ENCODE assay signal across 8 mouse cellular contexts in the genomic region with DNA sequence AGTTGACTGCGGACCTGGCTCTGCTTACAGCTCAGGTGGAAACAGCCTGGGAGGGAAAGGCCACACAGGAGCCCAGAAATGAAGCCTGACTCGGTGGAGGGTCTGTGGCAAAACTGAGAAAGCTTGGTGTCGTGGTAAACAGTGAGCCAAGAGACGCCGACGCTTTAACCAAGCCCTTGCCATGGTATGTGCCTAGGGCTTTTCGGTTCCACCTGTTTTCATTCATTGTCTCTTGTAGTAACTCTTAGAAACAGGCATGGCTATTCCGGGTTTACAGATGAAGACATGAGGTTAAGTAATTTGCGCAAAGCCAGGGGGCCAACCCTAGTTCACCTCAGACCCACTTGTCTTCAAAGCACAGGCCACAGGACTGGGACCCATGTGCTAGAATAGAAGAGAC. TPM values are rescaled to one million over a fixed set of nuclear protein-coding genes. Genes with fewer than 3 reads are reported as not detected.
DNase-seq lines count a peak whose midpoint lies in the region; ATAC-seq and TF ChIP-seq lines count a peak whose summit lies in the region.

No protein-coding gene starts in this region.

- H3K4me2 ChIP-seq in kidney, embryonic 16.5 days (replicated peaks; ENCODE audit: low read depth, low read length), result peak overlapping the region; percentile 87
- H3K4me2 ChIP-seq in hindbrain, postnatal 0 days (ENCODE audit: low read depth, low read length), result peak overlapping the region; percentile 98
- peak overlapping the region; percentile 73 for H3K4me2 ChIP-seq in midbrain, postnatal 0 days (ENCODE audit: low read depth, low read length, poor library complexity, severe bottlenecking)

- H3K36me3 ChIP-seq in kidney, embryonic 16.5 days (ENCODE audit: insufficient read depth, low read length), result no peaks in the 10 kb centered on the region
- no peaks in the 10 kb centered on the region for H3K36me3 ChIP-seq in embryonic facial prominence, embryonic 10.5 days (replicated peaks)
- H3K36me3 ChIP-seq in hindbrain, postnatal 0 days (ENCODE audit: insufficient read depth, low read length), result no peaks in the 10 kb centered on the region
- no peaks in the 10 kb centered on the region for H3K36me3 ChIP-seq in midbrain, postnatal 0 days (ENCODE audit: insufficient read depth, low read length)

- H3K27ac ChIP-seq in kidney, embryonic 16.5 days (ENCODE audit: low read length), result no peak overlapping the region
- peak overlapping the region; percentile 59; the same call in 1 of the 2 replicates for H3K27ac ChIP-seq in embryonic facial prominence, embryonic 10.5 days (replicated peaks)
- H3K27ac ChIP-seq in hindbrain, postnatal 0 days, result no peak overlapping the region
- no peak overlapping the region for H3K27ac ChIP-seq in midbrain, postnatal 0 days (ENCODE audit: low read depth, low read length)

- ATAC-seq in kidney, embryonic 16.5 days (ENCODE audit: low FRiP score, low TSS enrichment), result no peak
- no peak for ATAC-seq in hindbrain, postnatal 0 days
- ATAC-seq in midbrain, postnatal 0 days (ENCODE audit: low FRiP score), result no peak

- no peak for TF ChIP-seq CTCF in hindbrain, postnatal 0 days (IDR thresholded peaks at IDR 0.05; ENCODE audit: low read depth)
- TF ChIP-seq CTCF in midbrain, postnatal 0 days (IDR thresholded peaks at IDR 0.05), result no peak

- no peak for DNase-seq in kidney, adult 11 months
- DNase-seq in embryonic facial prominence, embryonic 10.5 days (ENCODE audit: low spot score), result no peak
- no peak for DNase-seq in hindbrain, postnatal 0 days (ENCODE audit: low spot score)
- DNase-seq in midbrain, postnatal 0 days (ENCODE audit: low spot score), result no peak
- no peak for DNase-seq in adrenal gland, adult 8-10 months
- DNase-seq in spleen, postnatal 36 days (ENCODE audit: low spot score in 2 of 2), result no peak
- DNase-seq in adrenal gland, adult (ENCODE audit: inconsistent age in 2 of 2, low spot score in 1 of 2), result no peak

- peak overlapping the region; percentile 77; the same call in 1 of the 2 replicates for H3K9ac ChIP-seq in kidney, embryonic 16.5 days (replicated peaks; ENCODE audit: low read length)
- peak overlapping the region; percentile 77; the same call in 1 of the 2 replicates for H3K9ac ChIP-seq in hindbrain, postnatal 0 days (replicated peaks; ENCODE audit: low read length)
- H3K9ac ChIP-seq in midbrain, postnatal 0 days (replicated peaks; ENCODE audit: low read length, poor library complexity, severe bottlenecking), result no peak overlapping the region

- peak overlapping the region; percentile 79 for H3K4me3 ChIP-seq in kidney, embryonic 16.5 days (ENCODE audit: low read length)
- H3K4me3 ChIP-seq in embryonic facial prominence, embryonic 10.5 days, result peak overlapping the region; percentile 77
- H3K4me3 ChIP-seq in hindbrain, postnatal 0 days (ENCODE audit: low read length), result peak overlapping the region; percentile 85
- peak overlapping the region; percentile 78 for H3K4me3 ChIP-seq in midbrain, postnatal 0 days (ENCODE audit: low read depth, low read length)

- peaks cover 14% of the 10 kb centered on the region for H3K4me1 ChIP-seq in kidney, embryonic 16.5 days (ENCODE audit: insufficient read depth, low read length)
- peaks cover 31% of the 10 kb centered on the region for H3K4me1 ChIP-seq in embryonic facial prominence, embryonic 10.5 days
- 0 out of 2 replicates have a peak, but pooled peaks cover 10% of the 10 kb centered on the region for H3K4me1 ChIP-seq in hindbrain, postnatal 0 days (ENCODE audit: insufficient read depth, low read length)
- peaks cover 5% of the 10 kb centered on the region; the same call in 1 of the 2 replicates for H3K4me1 ChIP-seq in midbrain, postnatal 0 days (ENCODE audit: insufficient read depth, low read length)

- H3K27me3 ChIP-seq in kidney, embryonic 16.5 days (ENCODE audit: insufficient read depth, low read length), result 0 out of 2 replicates have a peak, but pooled peaks cover 3% of the 10 kb centered on the region
- peaks cover 35% of the 10 kb centered on the region for H3K27me3 ChIP-seq in embryonic facial prominence, embryonic 10.5 days (replicated peaks; ENCODE audit: low read depth, poor library complexity, severe bottlenecking)
- no peaks in the 10 kb centered on the region for H3K27me3 ChIP-seq in hindbrain, postnatal 0 days (ENCODE audit: insufficient read depth, low read length)
- H3K27me3 ChIP-seq in midbrain, postnatal 0 days (ENCODE audit: insufficient read depth, low read length), result no peaks in the 10 kb centered on the region

- WGBS in kidney, embryonic 16.5 days, result 59% methylated on average over 9 of the region's 9 CpGs
- WGBS in embryonic facial prominence, embryonic 10.5 days, result 47% methylated on average over 9 of the region's 9 CpGs
- WGBS in hindbrain, postnatal 0 days, result 52% methylated on average over 9 of the region's 9 CpGs
- 58% methylated on average over 9 of the region's 9 CpGs for WGBS in midbrain, postnatal 0 days

- H3K9me3 ChIP-seq in kidney, embryonic 16.5 days (ENCODE audit: low read length), result no peaks in the 10 kb centered on the region
- no peaks in the 10 kb centered on the region for H3K9me3 ChIP-seq in embryonic facial prominence, embryonic 10.5 days
- H3K9me3 ChIP-seq in hindbrain, postnatal 0 days (ENCODE audit: low read length), result no peaks in the 10 kb centered on the region
- no peaks in the 10 kb centered on the region for H3K9me3 ChIP-seq in midbrain, postnatal 0 days (ENCODE audit: low read length)

RNA-seq across cellular contexts. Expression of a gene that starts 1.0 kb away (rescaled TPM):
- 62.2 and 63.5 TPM in 2 replicates for polyA plus RNA-seq in kidney, embryonic 16.5 days (2015; fragmentation: Nextera tagmentation; extraction: Ambion mirVana)
- 32.4 and 40.5 TPM in 2 replicates for polyA plus RNA-seq in embryonic facial prominence, embryonic 10.5 days (2016; fragmentation: Nextera tagmentation; extraction: Ambion mirVana)
- 25.3 and 27.5 TPM in 2 replicates for total RNA-seq in hindbrain, postnatal 0 days (2014; rRNA removed)
- 48.0 and 48.8 TPM in 2 replicates for polyA plus RNA-seq in hindbrain, postnatal 0 days (2015; fragmentation: Nextera tagmentation; extraction: Ambion mirVana)
- total RNA-seq in midbrain, postnatal 0 days (2014; rRNA removed), result 21.3 and 22.7 TPM in 2 replicates
- polyA plus RNA-seq in midbrain, postnatal 0 days (2015; fragmentation: Nextera tagmentation; extraction: Ambion mirVana), result 47.0 and 49.1 TPM in 2 replicates
- total RNA-seq in adrenal gland, adult 8-10 months (2022), result 10 to 100 TPM; 46.5 to 65.7 (median 56.5) TPM

RNA-seq across cellular contexts. Expression of a gene that starts 23.9 kb away (rescaled TPM):
- polyA plus RNA-seq in kidney, embryonic 16.5 days (2015; fragmentation: Nextera tagmentation; extraction: Ambion mirVana), result 0.91 and 1.6 TPM in 2 replicates
- 1.6 and 1.7 TPM in 2 replicates for polyA plus RNA-seq in embryonic facial prominence, embryonic 10.5 days (2016; fragmentation: Nextera tagmentation; extraction: Ambion mirVana)
- not detected in 2 replicates for total RNA-seq in hindbrain, postnatal 0 days (2014; rRNA removed)
- polyA plus RNA-seq in hindbrain, postnatal 0 days (2015; fragmentation: Nextera tagmentation; extraction: Ambion mirVana), result 0.39 and 0.55 TPM in 2 replicates
- total RNA-seq in midbrain, postnatal 0 days (2014; rRNA removed), result 0.66 TPM in 1 of 2 replicates, not detected in the other
- polyA plus RNA-seq in midbrain, postnatal 0 days (2015; fragmentation: Nextera tagmentation; extraction: Ambion mirVana), result 0.59 and 0.83 TPM in 2 replicates
- under 1 TPM; 0.20 to 0.46 (median 0.43) TPM for total RNA-seq in adrenal gland, adult 8-10 months (2022)

RNA-seq across cellular contexts. Expression of a gene that starts 55.0 kb away (rescaled TPM):
- 54.9 and 61.4 TPM in 2 replicates for polyA plus RNA-seq in kidney, embryonic 16.5 days (2015; fragmentation: Nextera tagmentation; extraction: Ambion mirVana)
- polyA plus RNA-seq in embryonic facial prominence, embryonic 10.5 days (2016; fragmentation: Nextera tagmentation; extraction: Ambion mirVana), result 10.3 and 10.8 TPM in 2 replicates
- total RNA-seq in hindbrain, postnatal 0 days (2014; rRNA removed), result 6.0 and 9.0 TPM in 2 replicates
- 8.5 and 9.2 TPM in 2 replicates for polyA plus RNA-seq in hindbrain, postnatal 0 days (2015; fragmentation: Nextera tagmentation; extraction: Ambion mirVana)
- total RNA-seq in midbrain, postnatal 0 days (2014; rRNA removed), result 7.6 and 7.9 TPM in 2 replicates
- polyA plus RNA-seq in midbrain, postnatal 0 days (2015; fragmentation: Nextera tagmentation; extraction: Ambion mirVana), result 8.0 and 9.1 TPM in 2 replicates
- 10 to 100 TPM; 15.2 to 23.8 (median 18.2) TPM for total RNA-seq in adrenal gland, adult 8-10 months (2022)
